Mouse (Mus musculus): ENCODE results near the gene P4ha2. TPM values are rescaled to one million over a fixed set of nuclear protein-coding genes. Genes with fewer than 3 reads are reported as not detected.

P4ha2 gene
- polyA plus RNA-seq, 1 experiment from 2014 or later = 18.6 TPM

DNA sequence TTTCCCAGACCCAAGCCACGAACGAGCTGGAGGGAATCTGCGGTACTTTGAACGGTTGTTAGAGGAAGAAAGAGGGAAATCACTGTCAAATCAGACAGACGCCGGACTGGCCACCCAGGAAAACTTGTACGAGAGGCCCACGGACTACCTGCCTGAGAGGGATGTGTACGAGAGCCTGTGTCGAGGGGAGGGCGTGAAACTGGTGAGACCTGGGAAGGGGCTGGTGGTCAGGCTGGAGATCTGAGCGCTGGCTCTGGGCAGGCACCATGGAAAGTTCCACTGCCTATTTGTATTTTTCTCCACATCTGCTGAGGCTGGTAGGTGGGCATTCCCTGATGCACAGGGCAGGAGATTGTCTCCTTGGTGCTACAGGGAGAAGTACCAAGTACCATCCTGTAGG is 19.2 kb downstream of the P4ha2 start:
- no peak overlapping the region for H3K9ac ChIP-seq (ENCODE audit: low read length)
- no peaks in the 10 kb centered on the region for H3K9me3 ChIP-seq (ENCODE audit: control insufficient read depth, low read length)
- H3K4me1 ChIP-seq (ENCODE audit: control insufficient read depth, insufficient read depth, low read length) = no peaks in the 10 kb centered on the region; the same call in 1 of the 2 replicates
- no peak overlapping the region for H3K27ac ChIP-seq (ENCODE audit: low read depth, low read length)
- H3K4me2 ChIP-seq = no peak overlapping the region
- DNase-seq (ENCODE audit: low spot score, missing footprints) (no peak), ATAC-seq (ENCODE audit: low FRiP score) (no peak)
- H3K4me3 ChIP-seq (ENCODE audit: low read depth, low read length) = no peak overlapping the region
- no peaks in the 10 kb centered on the region for H3K27me3 ChIP-seq (ENCODE audit: control insufficient read depth, insufficient read depth, low read length)
- WGBS = 95% methylated on average over 12 of the region's 12 CpGs
- H3K36me3 ChIP-seq (ENCODE audit: control insufficient read depth, insufficient read depth, low read length) = no peaks in the 10 kb centered on the region

DNA sequence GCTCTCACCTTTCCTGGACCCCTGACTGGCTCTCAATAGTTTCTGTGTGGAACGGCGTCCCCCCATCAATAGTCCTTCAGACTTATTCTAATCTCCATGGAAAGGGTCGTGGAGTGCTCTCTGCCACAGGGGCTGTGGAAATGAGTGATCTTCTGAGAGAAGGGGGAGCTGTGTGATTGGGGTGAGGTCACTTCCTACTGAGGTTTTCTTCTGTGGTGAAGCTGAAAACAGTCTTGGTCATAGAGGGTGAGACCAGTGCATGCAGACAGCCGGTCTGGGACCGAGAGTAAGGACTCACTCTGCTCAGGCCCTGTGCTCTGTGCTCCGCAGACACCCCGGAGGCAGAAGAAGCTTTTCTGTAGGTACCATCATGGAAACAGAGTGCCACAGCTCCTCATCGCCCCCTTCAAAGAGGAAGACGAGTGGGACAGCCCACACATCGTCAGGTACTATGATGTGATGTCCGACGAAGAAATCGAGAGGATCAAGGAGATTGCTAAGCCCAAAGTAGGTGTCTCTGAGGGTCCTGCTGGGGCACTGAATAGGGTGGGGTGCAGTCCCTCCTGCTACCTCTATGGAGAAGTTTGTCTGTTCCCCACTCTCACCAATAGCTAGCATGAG is 20.0 kb downstream of the P4ha2 start:
- H3K27me3 ChIP-seq (ENCODE audit: control insufficient read depth, insufficient read depth, low read length) = no peaks in the 10 kb centered on the region
- H3K9me3 ChIP-seq (ENCODE audit: control insufficient read depth, low read length) = no peaks in the 10 kb centered on the region
- H3K4me1 ChIP-seq (ENCODE audit: control insufficient read depth, insufficient read depth, low read length) = no peaks in the 10 kb centered on the region; the same call in 1 of the 2 replicates
- H3K4me3 ChIP-seq (ENCODE audit: low read depth, low read length) = no peak overlapping the region
- ATAC-seq (ENCODE audit: low FRiP score) (no peak), DNase-seq (ENCODE audit: low spot score, missing footprints) (no peak)
- H3K36me3 ChIP-seq (ENCODE audit: control insufficient read depth, insufficient read depth, low read length) = no peaks in the 10 kb centered on the region
- WGBS = 89% methylated on average over 13 of the region's 13 CpGs
- H3K4me2 ChIP-seq = no peak overlapping the region
- H3K27ac ChIP-seq (ENCODE audit: low read depth, low read length) = no peak overlapping the region
- no peak overlapping the region for H3K9ac ChIP-seq (ENCODE audit: low read length)

DNA sequence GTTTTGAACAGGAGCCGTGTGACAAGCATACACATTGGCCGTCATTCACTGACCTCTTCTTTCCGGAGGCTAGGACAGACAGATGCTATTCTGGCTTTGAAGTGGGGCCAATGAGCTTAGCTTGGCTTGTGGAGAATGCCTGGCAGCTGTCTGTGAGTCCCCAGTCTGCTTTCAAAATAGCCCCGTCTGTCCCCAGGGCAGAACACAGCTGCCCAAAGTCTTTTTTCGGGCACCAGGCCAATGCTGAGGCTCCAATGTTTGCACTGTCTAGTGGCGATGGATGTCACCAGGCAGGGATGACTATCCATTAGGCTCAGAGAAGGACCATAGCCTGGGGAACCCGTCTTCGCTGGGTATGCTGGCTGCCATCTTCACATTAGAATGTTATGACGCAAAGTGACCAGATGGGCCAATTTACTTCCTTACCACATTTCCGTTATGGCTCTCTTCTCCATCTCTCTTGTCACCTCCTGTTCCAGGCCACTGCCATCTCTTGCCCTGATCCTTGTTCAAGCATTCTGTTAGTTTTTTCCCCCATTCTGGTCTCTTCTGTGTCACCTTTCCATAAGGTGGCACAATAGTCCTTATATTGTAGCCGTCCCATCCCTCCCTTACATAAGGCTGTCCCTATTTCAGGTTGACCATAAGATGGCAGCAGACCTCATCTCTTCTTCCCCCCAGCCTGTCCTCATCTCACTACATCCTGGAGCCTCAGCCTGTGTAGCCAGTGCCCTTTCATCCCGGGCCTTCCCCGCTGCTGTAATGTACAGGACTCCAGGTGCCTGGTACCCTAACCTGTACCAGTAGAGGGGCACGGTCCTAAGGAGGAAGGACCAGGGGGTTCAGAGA is 22.7 kb downstream of the P4ha2 start:
- H3K4me2 ChIP-seq = no peak overlapping the region
- H3K27ac ChIP-seq (ENCODE audit: low read depth, low read length) = no peak overlapping the region
- no peaks in the 10 kb centered on the region; the same call in 1 of the 2 replicates for H3K4me1 ChIP-seq (ENCODE audit: control insufficient read depth, insufficient read depth, low read length)
- no peak for DNase-seq (ENCODE audit: low spot score, missing footprints)
- no peaks in the 10 kb centered on the region for H3K9me3 ChIP-seq (ENCODE audit: control insufficient read depth, low read length)
- 0 out of 2 replicates have a peak, but pooled peaks have one; percentile 44 for ATAC-seq (ENCODE audit: low FRiP score)
- H3K9ac ChIP-seq (ENCODE audit: low read length) = no peak overlapping the region
- no peak overlapping the region for H3K4me3 ChIP-seq (ENCODE audit: low read depth, low read length)
- no peaks in the 10 kb centered on the region for H3K27me3 ChIP-seq (ENCODE audit: control insufficient read depth, insufficient read depth, low read length)
- WGBS = 76% methylated on average over 14 of the region's 14 CpGs
- no peaks in the 10 kb centered on the region for H3K36me3 ChIP-seq (ENCODE audit: control insufficient read depth, insufficient read depth, low read length)

DNA sequence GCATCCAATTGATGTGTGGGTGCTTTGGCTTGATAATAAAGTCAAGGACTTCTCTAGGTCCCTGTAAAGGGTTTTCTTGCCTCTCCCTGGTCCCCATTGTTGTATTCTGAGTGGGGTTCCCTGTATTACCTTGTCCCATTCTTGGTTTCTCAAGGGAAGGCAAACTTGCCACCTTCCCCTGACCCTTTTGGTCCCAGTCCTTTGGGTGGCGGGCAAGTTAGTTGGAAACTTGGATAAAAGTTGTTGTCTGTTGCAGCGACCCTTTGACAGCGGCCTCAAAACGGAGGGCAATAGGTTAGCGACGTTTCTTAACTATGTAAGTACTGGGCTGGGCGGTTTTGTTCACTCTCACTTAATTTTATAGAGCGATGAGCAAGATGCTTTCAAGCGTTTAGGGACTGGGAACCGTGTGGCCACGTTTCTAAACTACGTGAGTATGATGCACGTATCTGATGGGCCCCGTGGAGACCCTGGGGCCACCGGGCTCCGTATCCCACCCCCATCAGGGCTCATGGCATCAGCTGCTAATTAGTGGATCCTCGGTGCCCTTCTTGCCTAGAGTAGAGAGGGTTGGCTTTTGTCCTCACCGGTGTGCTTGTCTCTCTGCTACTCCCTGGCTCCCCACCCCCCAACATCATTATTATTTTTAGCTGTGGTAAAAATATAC is 26.2 kb downstream of the P4ha2 start:
- Histone ChIP-seq H3K9ac (ENCODE audit: low read length) (no peak overlapping the region), H3K27ac (ENCODE audit: low read depth, low read length) (no peak overlapping the region), H3K4me1 (ENCODE audit: control insufficient read depth, insufficient read depth, low read length) (no peaks in the 10 kb centered on the region; the same call in 1 of the 2 replicates), H3K9me3 (ENCODE audit: control insufficient read depth, low read length) (no peaks in the 10 kb centered on the region), H3K36me3 (ENCODE audit: control insufficient read depth, insufficient read depth, low read length) (no peaks in the 10 kb centered on the region), H3K4me3 (ENCODE audit: low read depth, low read length) (no peak overlapping the region), H3K4me2 (no peak overlapping the region), H3K27me3 (ENCODE audit: control insufficient read depth, insufficient read depth, low read length) (no peaks in the 10 kb centered on the region)
- ATAC-seq (ENCODE audit: low FRiP score) (no peak), DNase-seq (ENCODE audit: low spot score, missing footprints) (no peak)
- 89% methylated on average over 18 of the region's 18 CpGs for WGBS

DNA sequence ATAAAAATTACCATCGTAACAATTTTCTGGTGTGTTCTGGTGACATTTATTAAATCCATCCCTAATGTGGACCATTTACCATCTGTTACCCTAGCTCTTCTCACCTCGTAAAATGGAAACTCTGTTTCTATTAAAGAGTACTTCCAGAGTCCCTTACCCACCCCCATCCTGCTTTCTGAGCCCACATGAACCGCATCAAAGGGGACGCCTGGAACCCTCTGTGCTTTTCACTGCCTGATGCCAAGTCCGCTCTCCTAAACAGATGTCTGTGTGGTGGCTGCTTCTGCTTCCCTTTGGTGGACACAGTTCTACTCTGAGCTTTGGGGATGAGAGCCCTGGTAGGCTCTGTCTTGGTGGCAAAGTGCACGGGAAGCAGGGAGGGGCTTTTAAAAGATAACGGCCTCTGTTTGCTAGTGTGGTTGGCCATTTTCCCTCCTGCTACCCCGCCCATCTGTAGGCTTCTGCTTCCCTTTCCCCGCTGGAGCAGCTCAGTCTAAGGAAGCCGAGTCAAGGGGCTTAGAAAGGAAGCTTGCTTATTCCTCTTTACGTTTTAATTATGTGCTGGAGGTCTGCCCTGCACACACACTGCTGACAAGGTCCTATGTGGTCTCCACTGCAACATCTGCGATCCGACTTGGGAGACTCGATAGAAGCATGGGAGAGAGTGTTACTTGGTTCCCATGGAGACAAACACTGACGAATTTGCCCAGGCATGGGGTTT is 26.9 kb downstream of the P4ha2 start:
- Histone ChIP-seq H3K9me3 (ENCODE audit: control insufficient read depth, low read length) (no peaks in the 10 kb centered on the region), H3K36me3 (ENCODE audit: control insufficient read depth, insufficient read depth, low read length) (no peaks in the 10 kb centered on the region), H3K27ac (ENCODE audit: low read depth, low read length) (no peak overlapping the region), H3K4me1 (ENCODE audit: control insufficient read depth, insufficient read depth, low read length) (no peaks in the 10 kb centered on the region; the same call in 1 of the 2 replicates), H3K27me3 (ENCODE audit: control insufficient read depth, insufficient read depth, low read length) (no peaks in the 10 kb centered on the region), H3K4me3 (ENCODE audit: low read depth, low read length) (no peak overlapping the region), H3K9ac (ENCODE audit: low read length) (no peak overlapping the region), H3K4me2 (no peak overlapping the region)
- DNase-seq (ENCODE audit: low spot score, missing footprints) (no peak), ATAC-seq (ENCODE audit: low FRiP score) (no peak)
- WGBS = 59% methylated on average over 15 of the region's 15 CpGs

DNA sequence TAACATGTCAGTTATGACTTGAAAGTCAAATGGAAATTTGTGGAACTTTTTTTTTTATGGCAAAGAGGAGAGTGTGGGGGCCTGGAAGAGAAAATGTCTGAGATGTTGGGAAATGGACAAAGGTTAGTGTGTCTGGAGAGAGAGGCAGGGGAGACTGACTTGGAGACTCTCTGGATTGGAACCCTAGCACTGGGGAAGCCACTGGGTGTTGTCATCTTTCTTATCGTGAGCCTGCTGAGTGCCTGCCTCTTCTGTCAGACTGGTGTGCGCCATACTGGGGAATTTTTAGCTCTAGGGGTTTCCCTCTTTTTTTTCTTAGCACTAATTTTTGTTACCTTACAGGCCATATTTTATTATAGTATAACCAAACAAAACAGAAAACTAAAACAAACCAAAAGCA is 27.5 kb downstream of the P4ha2 start:
- Histone ChIP-seq H3K9ac (ENCODE audit: low read length) (no peak overlapping the region), H3K4me3 (ENCODE audit: low read depth, low read length) (no peak overlapping the region), H3K27ac (ENCODE audit: low read depth, low read length) (no peak overlapping the region), H3K4me2 (no peak overlapping the region), H3K4me1 (ENCODE audit: control insufficient read depth, insufficient read depth, low read length) (no peaks in the 10 kb centered on the region; the same call in 1 of the 2 replicates), H3K27me3 (ENCODE audit: control insufficient read depth, insufficient read depth, low read length) (no peaks in the 10 kb centered on the region), H3K36me3 (ENCODE audit: control insufficient read depth, insufficient read depth, low read length) (no peaks in the 10 kb centered on the region), H3K9me3 (ENCODE audit: control insufficient read depth, low read length) (no peaks in the 10 kb centered on the region)
- ATAC-seq (ENCODE audit: low FRiP score) (no peak), DNase-seq (ENCODE audit: low spot score, missing footprints) (no peak)
- 89% methylated on average over 2 of the region's 2 CpGs for WGBS

DNA sequence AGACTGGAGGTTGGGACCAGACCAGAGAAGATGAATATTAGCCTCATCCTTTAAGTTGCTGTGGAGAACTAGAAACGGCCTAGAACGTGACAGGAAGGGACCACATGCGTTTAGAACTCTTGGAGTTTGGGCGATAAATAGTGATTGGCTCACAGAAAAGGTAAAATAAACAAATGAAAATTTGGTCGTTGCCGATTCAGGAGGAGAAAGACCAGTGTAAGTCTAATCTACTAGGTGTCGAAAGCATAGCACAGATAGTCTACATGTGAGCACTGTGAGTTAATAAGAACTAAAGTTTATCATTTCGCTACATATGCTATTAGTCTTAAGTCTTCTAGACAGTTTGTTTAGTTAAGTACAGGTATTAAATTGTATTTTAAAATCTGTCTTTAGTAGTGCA is 30.1 kb downstream of the P4ha2 start:
- no peaks in the 10 kb centered on the region for H3K36me3 ChIP-seq (ENCODE audit: control insufficient read depth, insufficient read depth, low read length)
- no peaks in the 10 kb centered on the region for H3K9me3 ChIP-seq (ENCODE audit: control insufficient read depth, low read length)
- DNase-seq (ENCODE audit: low spot score, missing footprints) (no peak), ATAC-seq (ENCODE audit: low FRiP score) (no peak)
- H3K4me3 ChIP-seq (ENCODE audit: low read depth, low read length) = no peak overlapping the region
- H3K27ac ChIP-seq (ENCODE audit: low read depth, low read length) = no peak overlapping the region
- H3K4me1 ChIP-seq (ENCODE audit: control insufficient read depth, insufficient read depth, low read length) = no peaks in the 10 kb centered on the region; the same call in 1 of the 2 replicates
- H3K9ac ChIP-seq (ENCODE audit: low read length) = no peak overlapping the region
- no peak overlapping the region for H3K4me2 ChIP-seq
- WGBS = 93% methylated on average over 8 of the region's 8 CpGs
- H3K27me3 ChIP-seq (ENCODE audit: control insufficient read depth, insufficient read depth, low read length) = no peaks in the 10 kb centered on the region

DNA sequence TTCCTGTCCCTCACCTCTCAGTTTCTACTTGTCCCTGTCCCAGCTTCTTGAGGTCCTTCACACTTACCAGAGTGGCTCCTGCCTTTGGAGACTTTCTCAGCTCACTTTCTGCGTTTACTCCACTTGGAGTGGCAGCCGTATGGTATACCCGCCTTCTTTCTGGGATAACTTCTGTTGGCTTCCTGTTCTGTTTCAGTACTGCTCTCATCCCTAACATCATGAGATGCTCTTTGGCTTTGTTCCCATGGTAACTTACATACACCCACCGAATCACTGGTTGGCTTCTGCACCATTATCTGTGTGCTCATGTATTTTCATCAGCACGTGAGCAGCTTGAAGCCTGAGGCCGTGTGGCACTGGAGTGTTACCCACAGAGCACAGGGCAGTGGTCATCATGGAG is 30.8 kb downstream of the P4ha2 start:
- Histone ChIP-seq H3K4me2 (no peak overlapping the region), H3K27me3 (ENCODE audit: control insufficient read depth, insufficient read depth, low read length) (no peaks in the 10 kb centered on the region), H3K4me3 (ENCODE audit: low read depth, low read length) (no peak overlapping the region), H3K27ac (ENCODE audit: low read depth, low read length) (no peak overlapping the region), H3K9me3 (ENCODE audit: control insufficient read depth, low read length) (no peaks in the 10 kb centered on the region), H3K9ac (ENCODE audit: low read length) (no peak overlapping the region), H3K36me3 (ENCODE audit: control insufficient read depth, insufficient read depth, low read length) (no peaks in the 10 kb centered on the region), H3K4me1 (ENCODE audit: control insufficient read depth, insufficient read depth, low read length) (no peaks in the 10 kb centered on the region; the same call in 1 of the 2 replicates)
- 89% methylated on average over 6 of the region's 6 CpGs for WGBS
- DNase-seq (ENCODE audit: low spot score, missing footprints) (no peak), ATAC-seq (ENCODE audit: low FRiP score) (no peak)

Data from midbrain, embryonic 11.5 days (tissue).